Mouse (Mus musculus) cerebellum, adult 11 months (tissue): ENCODE measurements around the gene Fads3.

Source experiments
- DNase-seq: peaks from one replicate; pipeline ENCODE4 v3.0.0; 2022

Fads3 gene

DNA sequence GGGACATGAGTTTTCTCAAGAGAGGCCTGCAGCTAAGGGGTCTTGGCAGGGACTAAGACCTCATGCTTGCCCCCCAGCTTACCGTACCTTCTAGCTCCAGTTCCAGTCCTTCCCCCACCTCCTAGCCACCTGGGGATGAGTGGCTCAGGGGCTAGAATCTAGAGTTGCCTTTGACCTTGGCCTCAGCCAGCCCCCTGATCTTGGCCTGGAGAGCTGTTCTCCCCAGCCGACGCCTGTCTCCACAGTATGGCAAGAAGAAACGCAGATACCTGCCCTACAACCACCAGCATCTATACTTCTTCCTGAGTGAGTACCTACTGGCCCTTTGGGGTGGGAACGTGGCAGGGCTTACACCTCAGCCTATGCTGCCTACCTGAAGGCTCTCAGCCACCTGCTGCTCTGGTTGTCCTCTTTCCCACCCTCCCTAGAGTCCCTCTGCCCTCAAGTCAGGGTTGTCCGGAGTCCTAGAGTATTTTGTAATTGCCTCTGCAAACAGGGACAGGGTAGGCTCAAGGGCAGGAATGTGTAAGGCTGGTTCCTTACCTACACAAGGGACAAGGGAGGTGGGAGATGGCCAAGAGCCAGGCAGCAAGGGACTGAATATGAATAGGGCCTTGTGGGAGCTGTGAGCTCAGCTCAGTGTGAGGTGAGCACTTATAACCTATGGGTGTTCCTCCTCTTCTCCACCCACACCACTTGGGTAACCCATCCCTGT, 13.1 kb downstream of the Fads3 start:
- DNase-seq: no peak

DNA sequence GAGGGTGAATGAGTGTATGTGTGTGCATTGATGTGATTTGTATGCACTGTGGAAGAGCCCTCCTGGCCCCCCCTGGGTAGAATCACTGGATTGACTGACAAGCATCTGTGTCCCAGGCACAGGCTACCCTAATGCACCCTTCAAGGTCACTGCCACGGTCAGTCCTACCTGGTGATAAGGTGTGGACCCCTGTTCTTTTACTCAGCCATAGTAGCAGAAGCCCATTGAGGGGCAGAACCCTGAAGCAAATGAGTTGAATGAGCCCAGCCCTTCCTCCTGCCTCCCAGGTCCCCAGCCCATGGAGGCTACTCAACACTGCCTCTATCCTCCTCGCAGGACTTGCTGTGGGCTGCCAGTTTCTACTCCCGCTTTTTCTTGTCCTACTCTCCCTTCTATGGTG, 13.9 kb downstream of the Fads3 start:
- no peak for DNase-seq

DNA sequence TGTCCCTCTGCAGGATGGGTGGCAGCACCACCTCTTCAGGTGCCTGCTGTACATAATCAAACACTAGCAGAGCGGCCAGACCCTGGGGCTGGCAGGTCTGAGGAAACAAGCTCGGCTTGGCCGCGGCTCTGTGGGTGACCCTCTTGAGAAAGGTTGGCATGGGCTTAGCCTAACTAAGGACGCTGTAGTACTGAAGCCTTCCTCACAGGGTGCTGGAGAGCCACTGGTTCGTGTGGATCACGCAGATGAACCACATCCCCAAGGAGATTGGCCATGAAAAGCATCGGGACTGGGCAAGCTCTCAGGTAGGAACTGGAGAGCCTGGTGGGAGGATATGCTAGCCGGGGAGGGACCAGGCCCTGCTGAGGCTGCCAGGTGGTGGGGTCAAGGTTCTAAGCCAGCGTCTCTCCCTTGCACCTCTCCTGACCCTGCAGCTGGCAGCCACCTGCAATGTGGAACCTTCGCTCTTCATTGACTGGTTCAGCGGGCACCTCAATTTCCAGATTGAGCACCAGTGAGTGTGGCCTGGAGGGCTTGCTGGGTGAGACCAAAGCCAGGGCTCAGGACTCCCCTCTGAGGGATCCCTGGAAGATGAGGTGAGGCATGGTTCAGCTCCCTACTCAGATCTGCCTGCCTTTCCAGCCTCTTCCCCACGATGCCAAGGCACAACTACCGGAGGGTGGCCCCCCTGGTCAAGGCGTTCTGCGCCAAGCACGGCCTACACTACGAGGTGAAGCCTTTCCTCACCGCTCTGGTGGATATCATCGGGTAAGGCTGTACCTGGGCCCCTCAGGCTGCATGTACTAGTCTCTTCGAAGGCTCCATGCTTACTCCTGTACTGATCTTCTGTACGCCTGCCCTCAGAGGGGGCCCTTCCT, 14.7 kb downstream of the Fads3 start:
- no peak for DNase-seq

DNA sequence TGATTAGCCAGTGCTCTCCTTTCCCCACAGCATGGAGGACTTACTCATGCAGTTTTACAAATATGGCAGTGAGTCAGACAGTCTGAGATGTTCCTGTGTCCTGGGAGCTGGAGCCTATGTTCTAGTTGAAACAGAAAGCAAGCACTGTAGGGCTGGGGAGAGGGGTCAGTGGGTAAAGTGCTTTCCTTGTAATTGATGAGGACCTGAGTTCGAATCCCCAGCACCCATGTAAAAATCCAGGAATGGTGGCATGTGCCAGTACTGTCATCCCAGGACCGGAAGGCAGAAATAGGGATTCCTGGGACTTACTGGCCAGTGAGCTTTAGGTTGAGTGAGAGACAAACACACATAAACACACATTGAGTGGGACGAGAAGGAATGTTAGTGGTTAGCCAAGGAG, 15.3 kb downstream of the Fads3 start:
- no peak for DNase-seq

DNA sequence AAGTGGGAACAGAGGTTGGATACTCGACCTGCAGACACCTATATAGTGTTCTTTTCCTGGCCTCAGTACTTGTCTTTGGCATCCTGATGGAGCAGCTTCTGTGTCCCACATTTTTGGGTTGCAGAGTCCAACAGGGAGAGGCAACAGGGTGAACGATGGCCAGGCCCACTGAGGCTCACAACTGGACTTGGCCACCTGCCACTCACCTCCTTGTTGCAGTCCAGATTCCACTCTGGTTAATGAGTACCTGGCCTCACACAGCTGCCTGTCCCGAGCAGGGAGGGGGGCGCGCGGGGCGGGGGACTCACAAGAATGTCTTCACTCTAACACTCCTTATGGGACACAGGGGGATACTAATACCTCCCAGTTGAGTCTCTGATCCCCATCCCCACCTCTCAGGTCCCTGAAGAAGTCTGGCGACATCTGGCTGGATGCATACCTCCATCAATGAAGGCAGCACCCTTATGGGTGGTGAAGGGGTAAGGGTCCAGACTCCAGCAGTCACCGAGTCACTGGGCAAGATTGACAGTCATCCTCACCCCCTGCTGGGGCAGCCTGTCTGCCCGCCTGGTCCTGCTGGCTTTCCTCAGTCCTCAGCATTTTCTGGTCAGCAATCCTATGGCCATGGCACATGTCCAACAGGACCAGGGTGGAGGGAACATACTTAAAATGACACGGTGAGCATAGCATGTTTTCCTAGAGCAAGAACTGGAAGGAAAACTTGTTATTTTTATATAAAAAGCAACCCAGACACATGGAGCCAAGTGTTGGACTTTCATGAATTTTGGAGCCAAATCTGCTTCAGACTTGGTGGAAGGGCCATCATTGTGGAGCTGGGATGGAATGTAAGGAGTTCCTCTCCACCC, 16.4 kb downstream of the Fads3 start:
- DNase-seq: no peak

DNA sequence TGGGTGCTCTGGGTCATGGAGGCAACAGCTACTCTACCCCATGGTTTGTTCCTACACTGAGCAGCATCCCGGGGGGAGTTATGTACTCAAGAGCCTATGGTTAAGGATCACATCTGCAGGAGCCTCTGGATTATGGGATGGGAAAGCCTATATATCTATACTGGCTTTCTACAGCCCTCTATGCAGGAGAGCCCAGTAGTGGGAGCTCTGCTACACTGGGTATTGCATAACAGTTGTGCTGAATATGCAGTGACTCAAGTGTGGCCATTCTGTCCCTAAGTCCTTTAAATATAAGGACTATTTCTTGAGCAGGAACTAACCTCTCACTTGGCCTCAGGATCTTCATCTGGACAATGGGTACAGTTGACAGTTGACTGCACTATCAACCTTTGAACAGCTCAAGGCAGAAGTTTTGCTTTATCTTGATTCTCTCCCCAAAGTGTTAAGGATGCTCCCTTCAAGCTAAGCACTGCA, 17.0 kb downstream of the Fads3 start:
- no peak for DNase-seq

DNA sequence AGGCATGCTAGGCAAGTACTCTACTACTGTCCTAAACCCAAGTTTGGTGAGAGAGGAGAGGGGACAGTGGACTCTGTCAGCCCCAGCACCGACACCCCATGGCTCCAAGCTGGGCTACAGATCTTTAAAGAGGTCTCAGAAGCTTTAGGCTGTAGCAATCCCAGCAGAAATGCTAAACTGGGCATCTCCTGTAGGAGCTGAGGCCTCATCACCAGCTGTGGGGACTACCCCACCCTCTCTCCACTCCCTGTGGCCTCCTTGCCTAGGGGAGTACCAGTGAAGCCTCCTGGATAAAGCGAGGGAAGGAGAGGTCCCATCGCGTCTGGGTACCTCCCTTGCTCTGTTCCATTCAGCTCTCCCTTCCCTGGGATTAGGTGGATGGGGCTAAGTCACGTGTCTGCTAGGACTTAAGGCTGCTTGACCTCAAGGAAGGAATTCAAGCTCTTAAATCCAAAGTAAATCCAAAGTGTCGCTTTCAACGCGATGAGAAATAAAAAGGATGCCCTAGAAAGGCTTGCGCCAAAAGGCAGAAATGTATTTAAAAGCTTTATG, 17.6 kb downstream of the Fads3 start:
- no peak for DNase-seq

DNA sequence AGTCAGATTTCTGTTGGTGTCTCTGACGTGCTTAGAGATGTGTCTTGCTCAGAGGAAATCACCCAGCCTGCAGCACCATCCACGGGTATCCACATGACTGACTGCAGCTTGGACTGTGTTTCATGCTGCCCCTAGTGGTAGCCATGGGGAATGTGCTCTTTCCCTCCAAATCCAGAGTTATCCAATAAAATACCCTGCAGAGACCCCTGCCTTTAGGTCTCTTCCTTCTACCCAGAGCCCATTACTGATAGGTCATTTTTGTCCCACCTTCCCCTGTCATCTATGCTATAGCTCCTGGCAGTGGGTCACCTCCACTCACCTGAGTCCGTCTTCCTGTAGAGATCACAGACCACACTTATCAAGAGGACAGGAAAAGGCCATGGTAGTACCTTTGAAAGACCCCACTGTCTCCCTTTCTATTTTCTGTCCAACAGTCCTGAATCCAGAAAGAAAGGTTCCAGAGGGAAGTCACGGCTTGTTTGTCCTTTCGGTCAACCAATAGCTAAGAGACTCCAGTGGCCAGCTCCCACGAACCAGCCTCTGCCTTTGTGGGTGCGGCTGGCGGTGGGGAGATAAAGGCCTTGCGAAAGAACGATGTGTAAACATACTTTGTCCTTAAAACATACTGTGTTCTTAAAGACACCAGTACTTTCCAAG, 18.7 kb downstream of the Fads3 start:
- DNase-seq: no peak

DNA sequence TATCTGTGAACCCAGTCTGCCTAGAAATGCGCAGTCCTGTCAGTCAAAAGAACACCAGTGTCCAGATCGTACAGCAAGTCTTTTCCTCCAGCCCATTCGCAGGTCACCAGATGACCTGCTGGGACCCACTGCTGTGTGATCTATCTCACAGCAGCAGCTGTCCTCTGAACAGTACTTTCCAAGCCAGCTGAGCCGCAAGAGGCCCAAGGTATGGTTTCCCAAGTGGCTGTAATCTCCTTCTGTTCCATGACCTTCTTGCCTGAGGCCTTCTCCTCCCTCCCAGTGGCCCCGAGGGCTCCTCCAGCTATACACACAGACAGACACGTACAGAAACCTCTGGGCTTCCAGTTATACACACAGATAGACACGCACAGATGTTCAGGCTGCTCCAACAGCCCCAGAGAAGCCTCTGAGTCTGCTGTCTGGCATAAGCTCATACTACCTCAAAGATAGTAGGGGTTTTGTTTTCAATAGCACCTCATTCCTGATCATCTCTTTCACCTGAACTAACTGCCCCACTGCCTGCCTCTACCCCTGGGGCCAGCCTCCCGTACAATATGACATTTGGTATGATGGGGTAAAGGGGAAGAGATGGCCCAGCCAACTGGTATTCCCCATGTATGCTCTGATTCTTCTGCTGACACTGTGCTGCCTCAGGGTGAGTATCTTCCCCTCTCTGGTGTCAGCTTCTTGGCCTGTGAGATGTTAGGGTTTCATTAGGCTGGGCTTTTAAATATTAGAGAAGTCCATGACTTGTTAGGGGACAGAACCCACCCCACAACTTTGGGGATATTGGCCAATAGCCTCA, 19.6 kb downstream of the Fads3 start:
- DNase-seq: no peak

DNA sequence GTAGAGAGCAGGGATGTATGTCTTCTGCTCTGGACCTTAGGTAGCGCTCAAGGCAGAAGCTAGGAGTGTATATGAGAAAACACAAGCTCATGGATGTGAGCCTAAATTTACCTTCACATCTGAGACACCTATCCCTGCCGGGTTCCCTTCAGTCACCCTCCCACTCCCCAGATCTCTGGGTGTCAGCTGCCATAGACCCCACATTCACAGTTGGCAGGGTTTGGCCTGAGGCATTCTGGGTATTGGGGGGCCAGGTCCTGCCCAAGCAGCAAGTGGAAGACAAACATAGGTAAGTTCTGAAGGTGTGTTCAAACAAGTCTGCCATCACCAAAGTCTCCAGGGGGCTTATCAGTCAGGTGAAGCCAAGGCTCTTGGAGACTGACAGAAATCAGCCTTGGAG, 20.3 kb downstream of the Fads3 start:
- no peak for DNase-seq

DNA sequence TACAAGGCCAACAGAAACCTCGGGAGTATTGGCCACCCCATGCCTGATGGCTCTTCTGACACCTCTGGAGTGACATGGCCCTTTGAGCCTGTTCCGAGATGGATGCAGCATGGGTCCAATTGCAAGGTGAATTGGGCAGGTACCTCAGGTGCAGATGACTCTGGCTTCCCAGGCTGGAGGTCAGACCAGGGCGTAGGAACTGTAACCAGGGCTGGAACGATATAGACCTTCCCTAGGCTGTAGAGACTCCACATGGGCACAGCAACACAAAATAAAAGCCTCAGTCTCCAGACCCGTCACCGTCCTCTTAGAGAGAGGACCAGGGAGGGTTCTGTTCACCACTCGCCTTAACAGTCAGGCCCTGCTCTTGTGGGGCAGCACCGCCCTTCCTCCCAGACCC, 20.9 kb downstream of the Fads3 start:
- no peak for DNase-seq

DNA sequence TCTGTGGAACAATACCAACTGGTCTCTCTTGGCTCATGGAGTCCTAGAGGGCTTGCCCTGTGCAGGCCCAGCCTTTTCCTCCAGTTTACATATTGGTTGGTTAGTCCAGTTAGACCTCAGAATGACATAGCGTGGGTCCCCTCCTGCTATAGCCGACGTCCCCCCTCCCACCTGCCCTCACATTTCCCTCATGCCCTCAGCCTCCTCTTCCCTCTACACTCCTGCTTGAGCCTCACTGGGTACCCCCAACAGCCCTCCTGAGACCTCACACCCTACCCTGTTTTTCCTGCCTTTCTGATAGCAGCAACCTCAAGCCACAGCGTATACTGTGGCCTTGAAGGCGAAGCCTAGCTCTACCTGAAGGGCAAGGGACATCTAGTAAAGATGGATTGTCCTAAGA, 21.5 kb downstream of the Fads3 start:
- no peak for DNase-seq

DNA sequence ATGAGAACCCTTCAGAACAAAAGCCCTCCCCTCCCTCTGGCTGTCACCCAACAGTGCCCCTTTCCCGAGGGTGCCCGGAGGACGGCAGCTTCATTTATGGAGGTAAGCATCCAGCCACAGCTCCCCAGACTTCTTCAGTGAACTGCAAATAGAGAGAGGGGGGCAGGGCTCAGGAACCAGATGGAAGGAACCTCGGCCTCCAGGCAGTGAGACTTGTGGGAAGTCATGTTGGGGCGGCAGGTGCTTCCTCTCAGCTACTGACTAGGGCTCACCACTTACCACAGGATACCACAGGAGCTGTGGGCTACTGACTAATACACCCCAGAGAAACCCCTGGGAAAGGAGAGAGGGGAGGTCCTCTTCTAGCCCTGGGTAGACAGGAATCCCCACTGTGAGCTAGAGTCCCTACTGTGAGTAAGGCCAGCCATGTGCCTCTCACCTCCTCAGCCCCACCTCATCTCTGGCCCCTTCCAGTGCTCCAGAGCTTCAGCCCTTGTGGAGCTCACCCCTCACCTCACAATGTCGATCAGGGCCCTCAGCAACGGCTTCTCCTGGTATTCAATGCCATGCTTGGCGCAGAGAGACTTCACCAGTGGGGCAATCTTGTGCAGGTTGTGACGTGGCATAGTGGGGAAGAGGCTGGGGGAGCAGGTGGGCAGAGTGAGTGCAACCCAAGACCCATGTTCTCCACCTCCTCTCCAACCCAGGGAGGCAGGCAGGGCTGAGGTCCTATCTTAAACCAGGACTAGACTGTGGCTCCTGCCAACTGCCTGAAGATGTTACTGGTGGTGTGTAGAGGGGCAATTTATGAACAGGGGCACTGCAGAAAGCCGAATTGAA, 23.0 kb downstream of the Fads3 start:
- no peak for DNase-seq

DNA sequence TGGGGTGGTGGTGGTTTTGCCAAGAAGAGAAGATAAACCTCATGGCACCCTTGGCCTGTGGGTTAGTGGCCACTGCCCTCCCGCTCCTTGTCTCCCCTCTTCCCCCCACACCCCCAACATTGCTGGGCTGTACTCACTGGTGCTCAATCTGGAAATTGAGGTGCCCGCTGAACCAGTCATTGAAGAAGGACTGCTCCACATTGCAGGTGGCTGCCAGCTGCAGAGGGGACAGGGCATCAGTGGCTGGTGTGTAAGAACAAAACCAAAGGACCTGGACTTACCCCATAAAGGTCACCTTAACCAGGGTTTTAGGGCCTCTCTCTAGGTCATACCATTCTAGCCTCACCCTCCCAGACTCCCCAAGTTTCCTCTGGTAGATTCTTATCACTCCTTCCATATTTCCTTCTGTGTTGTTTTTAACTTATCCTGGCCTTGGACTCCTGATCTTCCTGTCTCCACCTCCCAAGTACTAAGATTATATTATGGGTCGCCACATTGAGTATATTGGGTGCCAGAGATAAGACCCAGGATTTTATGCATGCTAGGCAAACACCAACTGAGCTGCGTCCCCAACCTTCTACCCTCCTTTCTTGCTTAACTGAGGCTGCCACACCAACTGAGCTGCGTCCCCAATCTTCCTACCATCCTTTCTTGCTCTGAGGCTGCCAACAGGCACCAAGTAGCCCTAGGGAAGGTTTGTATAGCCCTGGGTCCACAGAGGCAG, 24.3 kb downstream of the Fads3 start:
- DNase-seq: no peak

DNA sequence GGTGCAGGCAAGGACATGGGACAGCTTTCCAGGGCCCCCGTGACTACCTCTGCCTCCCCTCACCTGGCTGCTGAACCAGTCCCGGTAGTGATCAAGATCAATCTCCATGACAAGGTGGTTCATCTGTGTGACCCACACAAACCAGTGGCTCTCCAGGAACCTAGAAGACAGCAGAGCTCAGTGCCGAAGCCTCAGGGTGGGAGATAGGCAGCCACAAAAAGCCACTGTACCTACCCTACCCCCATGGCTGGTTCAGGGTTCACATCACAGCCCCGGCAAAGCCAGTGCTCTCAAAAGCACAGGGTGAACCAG, 24.8 kb downstream of the Fads3 start:
- DNase-seq: no peak

DNA sequence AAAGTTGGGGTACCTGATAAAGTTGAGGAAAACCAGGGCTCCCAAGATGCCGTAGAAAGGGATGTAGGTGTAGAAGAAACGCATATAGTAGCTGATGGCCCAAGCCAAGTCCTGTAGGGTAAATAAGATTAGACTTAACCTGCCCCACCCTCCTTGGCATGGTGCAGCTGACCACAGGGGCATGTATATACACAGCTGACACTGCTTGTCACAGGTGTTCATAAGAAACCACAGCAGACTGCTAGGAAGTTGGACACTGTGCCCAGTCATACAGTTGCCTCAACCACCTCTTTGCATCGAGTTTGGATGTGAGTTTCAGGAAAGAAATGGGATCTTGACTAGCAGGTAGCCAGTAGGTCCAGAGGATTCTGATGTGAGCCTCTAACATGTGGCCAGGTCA, 25.1 kb downstream of the Fads3 start:
- DNase-seq: no peak

DNA sequence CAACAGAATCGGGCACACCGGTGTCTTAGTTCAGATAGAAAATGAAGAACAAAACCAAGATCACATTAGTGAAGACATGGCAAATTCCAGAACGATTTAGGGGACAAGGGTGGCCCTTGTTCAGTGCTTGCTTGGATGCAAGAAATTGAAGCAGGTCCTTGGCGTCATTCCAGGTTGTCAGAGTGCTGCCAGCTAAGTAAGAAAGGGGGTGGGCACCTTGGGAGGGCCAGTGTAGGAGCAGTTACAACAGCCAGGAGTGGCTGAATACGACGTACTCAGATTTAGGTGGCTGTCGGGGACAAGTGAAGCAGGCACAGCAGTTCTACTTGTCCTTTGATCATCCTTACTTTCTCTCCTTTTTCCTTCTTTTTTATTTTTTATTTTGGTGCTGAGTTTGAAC, 26.3 kb downstream of the Fads3 start:
- DNase-seq: no peak

DNA sequence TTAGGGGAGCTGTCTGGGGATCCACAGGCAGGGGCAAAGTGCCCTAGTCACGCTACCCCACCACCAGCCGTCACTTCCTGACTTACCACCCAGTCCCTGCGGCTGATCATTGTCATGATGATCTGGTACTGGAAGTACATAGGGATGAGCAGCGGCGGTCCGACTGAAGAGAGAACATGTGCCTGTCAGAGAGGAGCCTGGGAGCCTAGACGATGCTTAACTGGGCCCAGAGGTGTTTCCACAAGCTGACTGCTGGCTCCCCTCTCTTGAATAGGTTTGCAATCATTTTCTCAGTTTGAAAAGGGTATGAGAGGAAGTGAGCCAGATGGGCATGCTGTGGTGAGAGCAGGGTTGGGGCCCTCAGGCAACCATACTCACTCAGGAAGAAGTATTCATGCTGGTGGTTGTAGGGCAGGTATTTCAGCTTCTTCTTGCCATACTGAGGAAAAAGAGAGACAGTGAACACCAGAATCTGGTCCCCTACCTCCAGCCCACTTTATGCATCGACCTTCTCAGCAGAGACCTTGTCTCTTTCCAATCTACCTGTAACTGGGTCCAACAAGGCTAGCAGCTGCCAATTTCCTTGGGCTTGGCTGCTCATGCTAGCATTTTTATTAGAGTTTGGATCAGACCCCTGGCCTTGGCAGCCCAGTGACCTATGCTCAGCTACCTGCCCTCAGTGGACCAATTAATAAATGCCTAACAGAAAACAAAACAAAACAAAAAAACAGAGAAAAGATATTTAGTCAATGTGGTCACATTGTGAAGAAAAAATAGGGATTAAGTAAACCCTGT, 29.0 kb downstream of the Fads3 start:
- DNase-seq: no peak

DNA sequence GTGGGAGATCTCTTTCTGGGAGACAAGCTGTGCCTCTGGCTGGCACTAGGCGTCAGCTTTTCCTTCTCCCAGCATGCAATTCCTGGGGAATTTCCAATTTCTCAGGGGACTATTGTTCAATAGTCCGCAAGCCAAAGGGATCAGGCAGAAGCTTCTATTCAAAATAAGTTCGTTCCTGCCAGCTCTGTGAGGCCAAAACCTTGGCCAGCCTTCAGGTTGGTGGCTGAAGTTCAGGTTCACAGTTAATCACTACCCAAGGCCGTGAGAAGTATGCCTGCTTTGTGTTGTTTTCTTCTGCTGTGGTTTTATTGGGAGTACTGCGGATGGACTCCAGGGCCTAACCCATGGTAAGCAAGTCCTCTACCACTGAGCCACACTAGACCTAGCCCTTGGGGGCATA, 29.8 kb downstream of the Fads3 start:
- no peak for DNase-seq
